ENCODE assay signal across 23 mouse cellular contexts in the genomic region with DNA sequence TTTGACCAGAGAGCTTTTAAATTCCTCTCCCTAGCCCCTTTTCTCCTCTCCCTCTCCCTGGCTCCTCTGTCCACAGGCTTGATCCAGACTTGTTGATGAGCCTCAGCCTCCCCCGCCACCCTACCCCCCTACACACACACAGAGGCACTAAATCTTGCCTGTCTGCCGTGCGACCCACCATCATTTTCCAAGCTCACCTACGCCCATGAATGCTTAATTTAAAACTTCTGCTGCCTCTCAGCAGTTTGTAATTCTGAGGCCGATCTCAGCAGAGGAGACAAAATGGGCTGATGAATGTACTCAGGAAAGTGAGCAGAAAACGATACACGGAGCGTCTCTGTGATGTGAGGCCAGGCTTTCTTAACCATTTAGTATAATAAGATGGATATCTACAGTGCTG. TPM values are rescaled to one million over a fixed set of nuclear protein-coding genes. Genes with fewer than 3 reads are reported as not detected.
DNase-seq lines count a peak whose midpoint lies in the region; ATAC-seq lines count a peak whose summit lies in the region.
"Had no signal": no experiment of that assay in that cellular context is flagged by ENCODE, and none has a peak within 500 bp of the region (broad histone marks: within the 10 kb centered on the region; RNA-seq: fewer than 3 reads in every experiment).

No protein-coding gene starts in this region.

- peak overlapping the region; percentile 65; the same call in 1 of the 2 replicates for H3K27ac ChIP-seq in hindbrain, embryonic 15.5 days (replicated peaks)
- H3K27ac ChIP-seq in hindbrain, embryonic 10.5 days: no peak overlapping the region
- H3K27ac ChIP-seq in embryonic facial prominence, embryonic 14.5 days (replicated peaks; ENCODE audit: low read depth, low read length): no peak overlapping the region
- H3K27ac ChIP-seq: forebrain, embryonic 15.5 days; left cerebral cortex, adult 2 months; liver, embryonic 14.5 days; lung, embryonic 15.5 days had no signal

- 33% methylated on average over 8 of the region's 8 CpGs for WGBS in hindbrain, embryonic 15.5 days
- WGBS in hindbrain, embryonic 10.5 days: 65% methylated on average over 8 of the region's 8 CpGs
- 34% methylated on average over 8 of the region's 8 CpGs for WGBS in embryonic facial prominence, embryonic 14.5 days

- H3K9me3 ChIP-seq in hindbrain, embryonic 15.5 days: no peaks in the 10 kb centered on the region
- no peaks in the 10 kb centered on the region for H3K9me3 ChIP-seq in hindbrain, embryonic 10.5 days
- no peaks in the 10 kb centered on the region for H3K9me3 ChIP-seq in embryonic facial prominence, embryonic 14.5 days (ENCODE audit: control insufficient read depth, low read length)
- H3K9me3 ChIP-seq: forebrain, embryonic 15.5 days; lung, embryonic 15.5 days; midbrain, embryonic 10.5 days had no signal

- ATAC-seq in hindbrain, embryonic 15.5 days (ENCODE audit: low FRiP score, low read depth): no peak
- ATAC-seq in embryonic facial prominence, embryonic 14.5 days (ENCODE audit: low read depth): no peak
- ATAC-seq: forebrain, embryonic 15.5 days had no signal

- H3K27me3 ChIP-seq in hindbrain, embryonic 15.5 days: no peaks in the 10 kb centered on the region; the same call in 1 of the 2 replicates
- H3K27me3 ChIP-seq in hindbrain, embryonic 10.5 days (ENCODE audit: insufficient read depth, poor library complexity, severe bottlenecking): no peaks in the 10 kb centered on the region
- no peaks in the 10 kb centered on the region for H3K27me3 ChIP-seq in embryonic facial prominence, embryonic 14.5 days (replicated peaks; ENCODE audit: control insufficient read depth, insufficient read depth, low read length)
- H3K27me3 ChIP-seq: forebrain, embryonic 15.5 days; lung, embryonic 15.5 days had no signal

- DNase-seq in embryo, embryonic 10 days (ENCODE audit: low spot score): peak; percentile 43
- no peak for DNase-seq in embryo, embryonic 9.5 days (ENCODE audit: extremely low spot score)
- no peak for DNase-seq in hindbrain, embryonic 10.5 days (ENCODE audit: low spot score)
- DNase-seq in embryonic facial prominence, embryonic 14.5 days (ENCODE audit: low spot score): peak; percentile 48
- DNase-seq in mesoderm, embryonic 11.5 days (ENCODE audit: low read depth, low spot score): peak; percentile 63
- no peak for DNase-seq in thymus, postnatal 25 days
- no peak for DNase-seq in spleen, postnatal 10 days (ENCODE audit: low spot score in 2 of 2)
- DNase-seq: adrenal gland, adult 2 months; heart, postnatal 10 days; kidney, adult 8-10 months; kidney, postnatal 25 days; layer of hippocampus, adult 9-11 months; left cerebral cortex, postnatal 4 days; lung, postnatal 4 days; right cerebral cortex, postnatal 4 days; thymus, postnatal 14 days had no signal

- no peak overlapping the region; the same call in 1 of the 2 replicates for H3K9ac ChIP-seq in hindbrain, embryonic 15.5 days
- no peak overlapping the region for H3K9ac ChIP-seq in embryonic facial prominence, embryonic 14.5 days (ENCODE audit: low read depth, low read length)
- H3K9ac ChIP-seq: forebrain, embryonic 15.5 days; liver, embryonic 14.5 days; lung, embryonic 15.5 days had no signal

- H3K4me1 ChIP-seq in hindbrain, embryonic 15.5 days (replicated peaks): peaks cover 42% of the 10 kb centered on the region
- H3K4me1 ChIP-seq in hindbrain, embryonic 10.5 days (replicated peaks): peaks cover 41% of the 10 kb centered on the region
- peaks cover 43% of the 10 kb centered on the region for H3K4me1 ChIP-seq in embryonic facial prominence, embryonic 14.5 days (ENCODE audit: control insufficient read depth, insufficient read depth, low read length)

- no peaks in the 10 kb centered on the region for H3K36me3 ChIP-seq in hindbrain, embryonic 15.5 days
- H3K36me3 ChIP-seq in hindbrain, embryonic 10.5 days: no peaks in the 10 kb centered on the region
- no peaks in the 10 kb centered on the region for H3K36me3 ChIP-seq in embryonic facial prominence, embryonic 14.5 days (ENCODE audit: control insufficient read depth, insufficient read depth, low read length)
- H3K36me3 ChIP-seq: forebrain, embryonic 15.5 days; lung, embryonic 15.5 days; midbrain, embryonic 10.5 days had no signal

- no peak overlapping the region for H3K4me3 ChIP-seq in hindbrain, embryonic 15.5 days
- H3K4me3 ChIP-seq in hindbrain, embryonic 10.5 days: no peak overlapping the region
- H3K4me3 ChIP-seq in embryonic facial prominence, embryonic 14.5 days (ENCODE audit: low read depth, low read length): no peak overlapping the region
- H3K4me3 ChIP-seq: forebrain, embryonic 15.5 days; left cerebral cortex, adult 2 months; lung, embryonic 15.5 days; midbrain, embryonic 10.5 days had no signal

- H3K4me2 ChIP-seq in hindbrain, embryonic 15.5 days: no peak overlapping the region
- H3K4me2 ChIP-seq in embryonic facial prominence, embryonic 14.5 days (ENCODE audit: low read depth, low read length): no peak overlapping the region
- H3K4me2 ChIP-seq: forebrain, embryonic 15.5 days; heart, embryonic 11.5 days; lung, embryonic 15.5 days had no signal

RNA-seq across cellular contexts. Expression of gene Lrrc4, which starts 23.1 kb away (rescaled TPM):
- 6.8 and 7.1 TPM in 2 replicates for polyA plus RNA-seq in hindbrain, embryonic 15.5 days (2015; fragmentation: Nextera tagmentation; extraction: Ambion mirVana)
- polyA plus RNA-seq in hindbrain, embryonic 10.5 days (2016; fragmentation: Nextera tagmentation; extraction: Ambion mirVana): 2.3 and 2.4 TPM in 2 replicates
- 0.80 and 1.0 TPM in 2 replicates for polyA plus RNA-seq in embryonic facial prominence, embryonic 14.5 days (2014; fragmentation: Nextera tagmentation; extraction: Ambion mirVana)

Comparison
In these comparisons a context has a peak if more than half of its experiments do, and no peak if none do; other contexts are left out.
1. DNase-seq: peak in embryo, embryonic 10 days (single experiment), embryonic facial prominence, embryonic 14.5 days (single experiment) and mesoderm, embryonic 11.5 days (single experiment); none in embryo, embryonic 9.5 days (single experiment), hindbrain, embryonic 10.5 days (single experiment), thymus, postnatal 25 days (single experiment) and spleen, postnatal 10 days (0 of 2).